Mouse (Mus musculus) adrenal gland, adult 8-10 months (tissue): ENCODE measurements around the gene Usp47. TPM values are rescaled to one million over a fixed set of nuclear protein-coding genes. Genes with fewer than 3 reads are reported as not detected.

Experiments
- DNase-seq: peaks from one replicate; pipeline ENCODE4 v3.0.0; 2022
- total RNA-seq, 4 experiments: library from RNA; stranded (reverse); gene quantifications; 2 replicates each; pipeline ENCODE4 v1.2.4; 2022

The Usp47 gene
- total RNA-seq, 4 experiments from 2014 or later: 65.9 to 71.9 (median 67.5) TPM

DNA sequence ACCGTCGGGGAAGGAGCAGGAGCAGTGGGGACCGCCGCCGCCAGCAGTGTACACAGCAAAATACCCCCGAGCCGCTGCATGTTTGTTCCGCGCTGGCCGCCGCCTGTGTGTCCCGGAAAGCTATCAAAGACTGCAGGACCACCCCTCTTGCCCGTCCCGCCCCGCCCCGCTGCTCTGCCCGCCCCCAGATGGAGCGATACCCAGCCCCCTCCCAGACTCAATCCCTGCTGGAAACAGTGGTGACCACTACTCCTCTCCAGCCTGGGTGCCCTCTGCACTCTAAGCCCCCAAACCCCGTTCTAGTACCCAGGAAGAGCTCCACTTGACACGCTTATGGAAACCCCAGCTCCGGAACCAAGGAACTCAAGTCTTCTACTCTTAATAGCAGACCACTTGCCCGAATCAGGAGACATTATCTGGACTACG lies 135.0 kb downstream of the Usp47 start:
- DNase-seq: no peak

DNA sequence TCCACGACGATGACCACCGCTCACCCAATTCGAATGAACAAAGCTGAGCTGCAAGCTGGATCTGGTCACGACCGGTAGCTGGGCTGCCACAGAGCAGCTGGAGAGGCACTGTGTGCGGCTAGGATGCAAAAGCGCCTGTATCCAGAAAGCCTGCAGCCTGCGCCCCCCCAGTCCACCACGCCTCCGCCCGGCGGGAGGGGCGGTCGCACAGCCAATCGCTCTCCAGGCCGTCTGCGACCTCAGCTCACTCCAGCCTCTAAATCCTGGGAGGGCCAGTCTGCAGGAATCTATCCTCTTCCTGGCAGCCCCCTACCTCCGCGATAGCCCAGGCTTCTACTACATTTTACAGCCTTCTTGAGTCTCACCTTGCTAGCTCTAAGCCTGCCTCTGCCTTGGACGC lies 135.6 kb downstream of the Usp47 start, which contains the start of gene Dkk3:
Gene Dkk3 (minus strand): TSS at position 116 of the 400 bp plus-strand sequence.
- DNase-seq: no peak

DNA sequence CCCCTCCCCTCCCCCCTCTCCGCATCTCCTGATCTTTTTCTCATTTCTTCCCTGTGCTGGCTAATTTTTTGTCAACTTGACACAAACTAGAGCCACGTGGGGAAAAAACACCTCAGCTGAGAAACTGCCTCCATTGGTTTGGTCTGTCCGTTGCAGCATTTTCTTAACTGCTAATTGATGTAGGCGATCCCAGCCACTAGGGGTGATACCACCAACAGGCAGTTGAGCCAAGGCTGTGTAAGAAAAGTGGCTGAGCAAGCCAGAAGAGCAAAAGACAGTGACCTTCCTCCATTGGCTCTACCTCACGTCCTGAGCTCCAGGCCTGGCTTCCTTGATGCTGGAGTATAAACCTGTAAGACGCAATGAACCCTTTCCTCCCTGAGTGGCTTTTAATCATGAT lies 136.5 kb downstream of the Usp47 start:
- no peak for DNase-seq

Other genes with a start within 250 kb of the Usp47 start
- 10 to 100 TPM; 15.8 to 23.0 (median 20.3) TPM for gene Galnt18, start 243.5 kb upstream of the Usp47 start, total RNA-seq
- 10 to 100 TPM; 22.5 to 28.9 (median 24.0) TPM for gene Dkk3, start 135.6 kb downstream of the Usp47 start, total RNA-seq
- gene Mical2, start 202.4 kb downstream of the Usp47 start, total RNA-seq: 10 to 100 TPM in 2 of 4 experiments, 1 to 10 TPM in 2; 7.7 to 16.3 (median 10.9) TPM